Mouse (Mus musculus): ENCODE results near the gene Plau.
A peak's percentile ranks its signal among the peaks of the same experiment; 100 is the strongest.

Gene Plau

GRCm38 (mm10) chr14:20844671-20845576 is 8.5 kb downstream of the Plau start:
- DNase-seq (ENCODE audit: low read depth, low spot score), result no peak

- peak; percentile 34 for DNase-seq (ENCODE audit: low read depth, low spot score)
Observed at GRCm38 (mm10) chr14:20845577-20846088, 9.2 kb downstream of the Plau start.

- peak; percentile 16 for DNase-seq (ENCODE audit: low read depth, low spot score)
Observed at GRCm38 (mm10) chr14:20846214-20846613, 9.8 kb downstream of the Plau start.

- DNase-seq (ENCODE audit: low read depth, low spot score), result no peak
Observed at GRCm38 (mm10) chr14:20847637-20848129, 11.2 kb downstream of the Plau start.

GRCm38 (mm10) chr14:20849753-20850152 is 13.3 kb downstream of the Plau start:
- DNase-seq (ENCODE audit: low read depth, low spot score), result no peak

- no peak for DNase-seq (ENCODE audit: low read depth, low spot score)
Observed at GRCm38 (mm10) chr14:20850498-20850897, 14.0 kb downstream of the Plau start.

- no peak for DNase-seq (ENCODE audit: low read depth, low spot score)
Observed at GRCm38 (mm10) chr14:20851776-20852175, 15.3 kb downstream of the Plau start.

GRCm38 (mm10) chr14:20861152-20861551 is 24.7 kb downstream of the Plau start:
- DNase-seq (ENCODE audit: low read depth, low spot score), result no peak

- no peak for DNase-seq (ENCODE audit: low read depth, low spot score)
Observed at GRCm38 (mm10) chr14:20861559-20861958, 25.1 kb downstream of the Plau start.

GRCm38 (mm10) chr14:20863306-20864065 is 27.0 kb downstream of the Plau start:
- DNase-seq (ENCODE audit: low read depth, low spot score), result no peak

GRCm38 (mm10) chr14:20864192-20864591 is 27.7 kb downstream of the Plau start:
- no peak for DNase-seq (ENCODE audit: low read depth, low spot score)

GRCm38 (mm10) chr14:20865604-20866003 is 29.1 kb downstream of the Plau start:
- DNase-seq (ENCODE audit: low read depth, low spot score), result no peak

- DNase-seq (ENCODE audit: low read depth, low spot score), result no peak
Observed at GRCm38 (mm10) chr14:20866365-20866764, 29.9 kb downstream of the Plau start.

- DNase-seq (ENCODE audit: low read depth, low spot score), result no peak
Observed at GRCm38 (mm10) chr14:20870110-20870509, 33.6 kb downstream of the Plau start.

GRCm38 (mm10) chr14:20871495-20871894 is 35.0 kb downstream of the Plau start:
- no peak for DNase-seq (ENCODE audit: low read depth, low spot score)

- DNase-seq (ENCODE audit: low read depth, low spot score), result peak; percentile 71
Observed at GRCm38 (mm10) chr14:20873307-20873706, 36.8 kb downstream of the Plau start.

- DNase-seq (ENCODE audit: low read depth, low spot score), result no peak
Observed at GRCm38 (mm10) chr14:20873931-20874330, 37.5 kb downstream of the Plau start.

- DNase-seq (ENCODE audit: low read depth, low spot score), result no peak
Observed at GRCm38 (mm10) chr14:20884691-20885090, 48.2 kb downstream of the Plau start.

- DNase-seq (ENCODE audit: low read depth, low spot score), result no peak
Observed at GRCm38 (mm10) chr14:20885091-20885888, 48.8 kb downstream of the Plau start.

- DNase-seq (ENCODE audit: low read depth, low spot score), result peak; percentile 25
Observed at GRCm38 (mm10) chr14:20886266-20886665, 49.8 kb downstream of the Plau start.

- no peak for DNase-seq (ENCODE audit: low read depth, low spot score)
Observed at GRCm38 (mm10) chr14:20887541-20888085, 51.2 kb downstream of the Plau start.
